In the genomic region with DNA sequence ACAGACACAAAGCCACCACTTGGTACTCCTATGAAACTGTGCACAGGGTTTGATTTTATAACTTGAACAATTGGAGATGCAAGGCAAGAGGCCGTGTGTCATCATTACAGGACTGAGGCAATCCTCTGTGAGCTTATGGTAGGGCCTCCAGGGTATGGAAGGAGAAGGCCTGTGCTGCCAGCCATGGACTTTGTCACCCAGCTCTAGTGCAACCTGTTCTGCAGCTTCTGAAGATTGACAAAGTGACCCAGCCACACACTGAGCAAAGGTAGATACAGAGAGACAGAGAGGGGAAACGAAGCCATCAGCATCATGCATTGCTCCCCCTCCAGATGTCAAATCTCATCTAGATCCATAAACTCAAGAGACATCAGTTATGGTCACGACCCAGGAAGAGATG, we compare ENCODE assay signal across 23 mouse cellular contexts. TPM values are rescaled to one million over a fixed set of nuclear protein-coding genes. Genes with fewer than 3 reads are reported as not detected.
DNase-seq lines count a peak whose midpoint lies in the region; ATAC-seq and TF ChIP-seq lines count a peak whose summit lies in the region.
"Had no signal": no experiment of that assay in that cellular context is flagged by ENCODE, and none has a peak within 500 bp of the region (broad histone marks: within the 10 kb centered on the region; RNA-seq: fewer than 3 reads in every experiment).

No protein-coding gene starts in this region.

- H3K36me3 ChIP-seq in intestine, embryonic 15.5 days: no peaks in the 10 kb centered on the region
- H3K36me3 ChIP-seq in stomach, embryonic 14.5 days (ENCODE audit: control insufficient read depth, insufficient read depth, low read length): no peaks in the 10 kb centered on the region
- no peaks in the 10 kb centered on the region for H3K36me3 ChIP-seq in stomach, postnatal 0 days (ENCODE audit: control insufficient read depth, insufficient read depth, low read length)
- H3K36me3 ChIP-seq: heart, embryonic 13.5 days had no signal

- peak overlapping the region; percentile 49 for H3K27ac ChIP-seq in intestine, embryonic 15.5 days
- H3K27ac ChIP-seq in stomach, embryonic 14.5 days (ENCODE audit: low read length): no peak overlapping the region
- no peak overlapping the region for H3K27ac ChIP-seq in stomach, postnatal 0 days (replicated peaks)
- H3K27ac ChIP-seq: forebrain, embryonic 12.5 days; forebrain, embryonic 15.5 days; heart, adult 2 months; heart, embryonic 10.5 days; heart, embryonic 13.5 days; hindbrain, embryonic 14.5 days; hindbrain, postnatal 0 days had no signal

- no peaks in the 10 kb centered on the region for H3K9me3 ChIP-seq in intestine, embryonic 15.5 days
- H3K9me3 ChIP-seq in stomach, embryonic 14.5 days (ENCODE audit: control insufficient read depth, low read depth, low read length): no peaks in the 10 kb centered on the region
- no peaks in the 10 kb centered on the region for H3K9me3 ChIP-seq in stomach, postnatal 0 days (ENCODE audit: control insufficient read depth, low read length)
- H3K9me3 ChIP-seq: forebrain, embryonic 15.5 days; heart, embryonic 10.5 days had no signal

- TF ChIP-seq CTCF in stomach, postnatal 0 days (IDR thresholded peaks at IDR 0.05; ENCODE audit: low read depth): no peak

- H3K4me1 ChIP-seq in intestine, embryonic 15.5 days (replicated peaks): 0 out of 2 replicates have a peak, but pooled peaks cover 3% of the 10 kb centered on the region
- H3K4me1 ChIP-seq in stomach, embryonic 14.5 days (ENCODE audit: control insufficient read depth, insufficient read depth, low read length): no peaks in the 10 kb centered on the region
- H3K4me1 ChIP-seq in stomach, postnatal 0 days (replicated peaks; ENCODE audit: control insufficient read depth, insufficient read depth): no peaks in the 10 kb centered on the region
- H3K4me1 ChIP-seq: forebrain, embryonic 12.5 days; forebrain, embryonic 15.5 days; heart, embryonic 13.5 days had no signal

- no peak for TF ChIP-seq EP300 in stomach, postnatal 0 days (optimal IDR thresholded peaks at IDR 0.05)

- DNase-seq in stomach, postnatal 0 days (ENCODE audit: low spot score): peak; percentile 82
- DNase-seq in neural tube, embryonic 10.5 days (ENCODE audit: extremely low spot score, low spot score): no peak
- no peak for DNase-seq in lung, adult 18-20 months
- DNase-seq: adrenal gland, adult 2 months; adrenal gland, postnatal 14 days; cerebellum, adult 18-20 months; cerebellum, adult 9-10 months; cerebellum, postnatal 14 days; gastrocnemius, postnatal 10 days; gastrocnemius, postnatal 36 days; heart, adult 2 months; heart, postnatal 14 days; heart, postnatal 4 days had no signal

- no peaks in the 10 kb centered on the region for H3K27me3 ChIP-seq in intestine, embryonic 15.5 days (replicated peaks)
- H3K27me3 ChIP-seq in stomach, embryonic 14.5 days (ENCODE audit: control insufficient read depth, insufficient read depth, low read length): no peaks in the 10 kb centered on the region
- H3K27me3 ChIP-seq in stomach, postnatal 0 days (ENCODE audit: control insufficient read depth, insufficient read depth, low read length): no peaks in the 10 kb centered on the region
- H3K27me3 ChIP-seq: forebrain, embryonic 12.5 days; forebrain, embryonic 15.5 days; heart, embryonic 13.5 days had no signal

- H3K9ac ChIP-seq in intestine, embryonic 15.5 days: no peak overlapping the region
- H3K9ac ChIP-seq in stomach, embryonic 14.5 days (replicated peaks; ENCODE audit: low read depth, low read length): no peak overlapping the region
- H3K9ac ChIP-seq in stomach, postnatal 0 days (ENCODE audit: low read length): no peak overlapping the region
- H3K9ac ChIP-seq: forebrain, embryonic 12.5 days; forebrain, embryonic 15.5 days; heart, embryonic 13.5 days; hindbrain, embryonic 14.5 days had no signal

- 55% methylated on average over 3 of the region's 3 CpGs for WGBS in intestine, embryonic 15.5 days
- 57% methylated on average over 3 of the region's 3 CpGs for WGBS in stomach, embryonic 14.5 days
- 59% methylated on average over 3 of the region's 3 CpGs for WGBS in stomach, postnatal 0 days

- no peak overlapping the region for H3K4me3 ChIP-seq in intestine, embryonic 15.5 days (replicated peaks)
- no peak overlapping the region for H3K4me3 ChIP-seq in stomach, embryonic 14.5 days (ENCODE audit: low read depth, low read length)
- no peak overlapping the region for H3K4me3 ChIP-seq in stomach, postnatal 0 days (ENCODE audit: low read depth, low read length)
- H3K4me3 ChIP-seq: forebrain, embryonic 12.5 days; forebrain, embryonic 15.5 days; heart, adult 2 months; heart, embryonic 10.5 days; heart, embryonic 13.5 days had no signal

- ATAC-seq in intestine, embryonic 15.5 days: peak; percentile 97
- ATAC-seq in stomach, embryonic 14.5 days (ENCODE audit: insufficient number of reproducible peaks, insufficient read depth, low FRiP score, low read depth): peak; percentile 75; the same call in 1 of the 2 replicates
- peak; percentile 93 for ATAC-seq in stomach, postnatal 0 days (ENCODE audit: low FRiP score, low TSS enrichment)
- no peak for ATAC-seq in cerebellum, adult (ENCODE audit: insufficient number of reproducible peaks, low FRiP score, low TSS enrichment)
- ATAC-seq: CD4-positive, CD25-positive, alpha-beta regulatory T cell, adult 4 months; forebrain, embryonic 15.5 days; hindbrain, postnatal 0 days had no signal

- H3K4me2 ChIP-seq in intestine, embryonic 15.5 days (replicated peaks): no peak overlapping the region
- H3K4me2 ChIP-seq in stomach, embryonic 14.5 days (replicated peaks; ENCODE audit: low read depth, low read length): no peak overlapping the region
- H3K4me2 ChIP-seq in stomach, postnatal 0 days (replicated peaks; ENCODE audit: low read depth): no peak overlapping the region
- H3K4me2 ChIP-seq: forebrain, embryonic 12.5 days; forebrain, embryonic 15.5 days; heart, embryonic 13.5 days; hindbrain, embryonic 14.5 days had no signal

RNA-seq across cellular contexts. Expression of a gene that starts 33.4 kb away (rescaled TPM):
- polyA plus RNA-seq in intestine, embryonic 15.5 days (2015; fragmentation: Nextera tagmentation; extraction: Ambion mirVana): 0.94 and 0.95 TPM in 2 replicates
- 0.51 and 0.56 TPM in 2 replicates for polyA plus RNA-seq in stomach, embryonic 14.5 days (2014; fragmentation: Nextera tagmentation; extraction: Ambion mirVana)
- 0.23 and 0.25 TPM in 2 replicates for polyA plus RNA-seq in stomach, postnatal 0 days (2015; fragmentation: Nextera tagmentation; extraction: Ambion mirVana)

RNA-seq across cellular contexts. Expression of a gene that starts 38.2 kb away (rescaled TPM):
- 0.94 and 1.4 TPM in 2 replicates for polyA plus RNA-seq in intestine, embryonic 15.5 days (2015; fragmentation: Nextera tagmentation; extraction: Ambion mirVana)
- polyA plus RNA-seq in stomach, embryonic 14.5 days (2014; fragmentation: Nextera tagmentation; extraction: Ambion mirVana): 0.95 and 1.8 TPM in 2 replicates
- polyA plus RNA-seq in stomach, postnatal 0 days (2015; fragmentation: Nextera tagmentation; extraction: Ambion mirVana): 1.0 and 1.2 TPM in 2 replicates

RNA-seq across cellular contexts. Expression of a gene that starts 54.6 kb away (rescaled TPM):
- 19.1 and 19.5 TPM in 2 replicates for polyA plus RNA-seq in intestine, embryonic 15.5 days (2015; fragmentation: Nextera tagmentation; extraction: Ambion mirVana)
- polyA plus RNA-seq in stomach, embryonic 14.5 days (2014; fragmentation: Nextera tagmentation; extraction: Ambion mirVana): 24.2 and 26.0 TPM in 2 replicates
- polyA plus RNA-seq in stomach, postnatal 0 days (2015; fragmentation: Nextera tagmentation; extraction: Ambion mirVana): 19.6 TPM in 2 replicates
